Mouse (Mus musculus): Measurements from ENCODE around the gene Thumpd2.

GRCm38 (mm10) chr17:81002130-81002529 lies 62.8 kb downstream of the Thumpd2 start:
- TF ChIP-seq CTCF (IDR thresholded peaks at IDR 0.05; ENCODE audit: borderline replicate concordance, extremely low read depth, insufficient read depth, insufficient read length) = no peak
- TF ChIP-seq POLR2A (IDR thresholded peaks at IDR 0.05; ENCODE audit: borderline replicate concordance, extremely low read depth, insufficient read depth, insufficient read length, poor library complexity, severe bottlenecking) = no peak
